Mouse (Mus musculus): ENCODE data around the gene Rrp8.

DNA sequence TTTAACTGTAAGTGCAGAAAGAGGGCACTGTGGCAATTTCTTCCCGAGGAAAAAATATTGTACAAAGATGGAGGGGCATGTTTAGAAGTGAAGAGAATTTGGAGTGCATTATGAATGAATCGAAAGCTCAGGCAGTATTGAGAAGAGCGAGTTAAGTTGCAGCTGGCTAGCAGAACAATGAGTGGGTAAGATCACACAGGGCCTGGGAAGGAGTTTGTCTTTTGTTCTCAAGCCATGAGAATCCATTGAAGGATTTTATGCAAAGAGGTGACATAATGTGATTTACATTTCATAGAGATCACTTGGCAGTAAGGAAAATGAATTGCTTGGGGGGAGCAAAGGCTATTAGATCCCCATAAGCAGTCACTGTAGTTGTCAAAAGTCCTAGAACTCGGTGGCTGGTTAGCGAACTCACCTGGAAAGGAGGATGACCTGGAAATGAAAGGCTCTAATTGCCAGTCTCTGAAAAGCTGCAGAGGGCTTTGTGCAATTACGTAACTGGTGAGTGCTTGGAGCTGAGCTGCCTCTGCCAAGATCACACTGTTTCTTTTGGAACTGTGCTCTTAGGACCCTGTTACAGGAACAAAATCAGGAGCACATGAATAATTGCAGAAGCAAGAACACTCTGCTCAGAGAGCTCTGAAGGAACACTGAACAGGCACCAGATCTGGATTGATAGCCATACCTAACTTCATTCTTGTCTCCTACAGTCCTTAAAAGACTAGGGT, 8.3 kb downstream of the Rrp8 start:
- TF ChIP-seq POLR2A (IDR thresholded peaks at IDR 0.05; ENCODE audit: borderline replicate concordance, extremely low read depth, insufficient read depth, insufficient read length, poor library complexity, severe bottlenecking): no peak
- no peak for TF ChIP-seq CTCF (IDR thresholded peaks at IDR 0.05; ENCODE audit: borderline replicate concordance, extremely low read depth, insufficient read depth, insufficient read length)
